Mouse (Mus musculus): Measurements from ENCODE around the gene Agfg1.
A peak's percentile ranks its signal among the peaks of the same experiment; 100 is the strongest.

GRCm38 (mm10) chr1:82824147-82824546 lies 15.1 kb upstream of the Agfg1 start:
- no peak for TF ChIP-seq CTCF (IDR thresholded peaks at IDR 0.05; ENCODE audit: low read depth)
- TF ChIP-seq EP300 (IDR thresholded peaks at IDR 0.05; ENCODE audit: low read depth), result peak; percentile 53; the same call in 1 of the 2 replicates
